Mouse (Mus musculus): ENCODE data around the gene Etv6. TPM values are rescaled to one million over a fixed set of nuclear protein-coding genes. Genes with fewer than 3 reads are reported as not detected.

The Etv6 gene
- polyA plus RNA-seq, 1 experiment from 2014 or later = 13.0 TPM

- Histone ChIP-seq H3K4me1 (replicated peaks; ENCODE audit: control insufficient read depth, insufficient read depth, low read length) (no peaks in the 10 kb centered on the region), H3K36me3 (ENCODE audit: control insufficient read depth, insufficient read depth, low read length) (no peaks in the 10 kb centered on the region), H3K4me3 (ENCODE audit: low read depth, low read length) (no peak overlapping the region), H3K4me2 (no peak overlapping the region), H3K27me3 (replicated peaks; ENCODE audit: control insufficient read depth, insufficient read depth, low read length) (no peaks in the 10 kb centered on the region), H3K9me3 (ENCODE audit: control insufficient read depth, low read length) (no peaks in the 10 kb centered on the region), H3K27ac (ENCODE audit: low read depth, low read length) (no peak overlapping the region), H3K9ac (ENCODE audit: low read depth, low read length) (no peak overlapping the region)
- no peak; the same call in 1 of the 2 replicates for ATAC-seq (replicated peaks; ENCODE audit: low FRiP score)
- DNase-seq (ENCODE audit: low spot score) = no peak
- 50% methylated on average over 9 of the region's 9 CpGs for WGBS
Observed at GRCm38 (mm10) chr6:134293615-134294508, 258.4 kb downstream of the Etv6 start.

- Histone ChIP-seq H3K27me3 (replicated peaks; ENCODE audit: control insufficient read depth, insufficient read depth, low read length) (no peaks in the 10 kb centered on the region), H3K27ac (ENCODE audit: low read depth, low read length) (no peak overlapping the region), H3K4me3 (ENCODE audit: low read depth, low read length) (no peak overlapping the region), H3K9me3 (ENCODE audit: control insufficient read depth, low read length) (no peaks in the 10 kb centered on the region), H3K36me3 (ENCODE audit: control insufficient read depth, insufficient read depth, low read length) (no peaks in the 10 kb centered on the region), H3K4me1 (replicated peaks; ENCODE audit: control insufficient read depth, insufficient read depth, low read length) (no peaks in the 10 kb centered on the region), H3K4me2 (no peak overlapping the region), H3K9ac (ENCODE audit: low read depth, low read length) (no peak overlapping the region)
- ATAC-seq (replicated peaks; ENCODE audit: low FRiP score) (no peak), DNase-seq (ENCODE audit: low spot score) (no peak)
- WGBS = 74% methylated on average over 13 of the region's 13 CpGs
Observed at GRCm38 (mm10) chr6:134297884-134298619, 262.6 kb downstream of the Etv6 start.

DNA sequence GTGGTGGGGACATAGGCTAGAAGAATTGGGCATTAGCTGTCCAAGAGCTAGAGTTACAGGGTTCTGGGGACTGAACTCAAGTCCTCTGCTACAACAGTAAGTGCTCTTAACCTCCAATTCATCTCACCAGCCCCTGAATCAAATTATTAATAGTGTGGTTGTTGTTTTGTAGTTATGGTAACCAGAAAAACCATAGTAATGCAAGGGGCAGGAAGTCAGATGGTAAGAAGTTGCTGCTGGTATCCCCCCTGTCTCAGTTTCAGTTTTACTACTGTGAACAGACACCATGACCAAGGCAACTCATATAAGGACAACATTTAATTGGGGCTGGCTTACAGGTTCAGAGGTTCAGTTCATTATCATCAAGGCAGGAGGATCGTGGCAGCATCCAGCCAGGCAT is 266.5 kb downstream of the Etv6 start:
- H3K27me3 ChIP-seq (replicated peaks; ENCODE audit: control insufficient read depth, insufficient read depth, low read length) = no peaks in the 10 kb centered on the region
- H3K9ac ChIP-seq (ENCODE audit: low read depth, low read length) = no peak overlapping the region
- no peaks in the 10 kb centered on the region for H3K36me3 ChIP-seq (ENCODE audit: control insufficient read depth, insufficient read depth, low read length)
- H3K4me2 ChIP-seq = no peak overlapping the region
- ATAC-seq (replicated peaks; ENCODE audit: low FRiP score) = no peak
- no peak overlapping the region for H3K4me3 ChIP-seq (ENCODE audit: low read depth, low read length)
- H3K27ac ChIP-seq (ENCODE audit: low read depth, low read length) = no peak overlapping the region
- no peak for DNase-seq (ENCODE audit: low spot score)
- H3K4me1 ChIP-seq (replicated peaks; ENCODE audit: control insufficient read depth, insufficient read depth, low read length) = no peaks in the 10 kb centered on the region
- no peaks in the 10 kb centered on the region for H3K9me3 ChIP-seq (ENCODE audit: control insufficient read depth, low read length)
- 80% methylated on average over 1 of the region's 1 CpGs for WGBS

- Histone ChIP-seq H3K27ac (ENCODE audit: low read depth, low read length) (no peak overlapping the region), H3K27me3 (replicated peaks; ENCODE audit: control insufficient read depth, insufficient read depth, low read length) (no peaks in the 10 kb centered on the region), H3K9ac (ENCODE audit: low read depth, low read length) (no peak overlapping the region), H3K4me3 (ENCODE audit: low read depth, low read length) (no peak overlapping the region), H3K4me2 (no peak overlapping the region), H3K9me3 (ENCODE audit: control insufficient read depth, low read length) (no peaks in the 10 kb centered on the region), H3K4me1 (replicated peaks; ENCODE audit: control insufficient read depth, insufficient read depth, low read length) (no peaks in the 10 kb centered on the region), H3K36me3 (ENCODE audit: control insufficient read depth, insufficient read depth, low read length) (no peaks in the 10 kb centered on the region)
- WGBS = 79% methylated on average over 4 of the region's 4 CpGs
- ATAC-seq (replicated peaks; ENCODE audit: low FRiP score) = no peak
- no peak for DNase-seq (ENCODE audit: low spot score)
Observed at GRCm38 (mm10) chr6:134311346-134311745, 275.8 kb downstream of the Etv6 start.

- Histone ChIP-seq H3K9me3 (ENCODE audit: control insufficient read depth, low read length) (no peaks in the 10 kb centered on the region), H3K4me2 (no peak overlapping the region), H3K27me3 (replicated peaks; ENCODE audit: control insufficient read depth, insufficient read depth, low read length) (no peaks in the 10 kb centered on the region), H3K36me3 (ENCODE audit: control insufficient read depth, insufficient read depth, low read length) (no peaks in the 10 kb centered on the region), H3K9ac (ENCODE audit: low read depth, low read length) (no peak overlapping the region), H3K4me3 (ENCODE audit: low read depth, low read length) (no peak overlapping the region), H3K27ac (ENCODE audit: low read depth, low read length) (no peak overlapping the region), H3K4me1 (replicated peaks; ENCODE audit: control insufficient read depth, insufficient read depth, low read length) (no peaks in the 10 kb centered on the region)
- WGBS = 87% methylated on average over 8 of the region's 8 CpGs
- DNase-seq (ENCODE audit: low spot score) (no peak), ATAC-seq (replicated peaks; ENCODE audit: low FRiP score) (no peak)
Observed at GRCm38 (mm10) chr6:134312571-134312970, 277.1 kb downstream of the Etv6 start.

GRCm38 (mm10) chr6:134317371-134317770 is 281.9 kb downstream of the Etv6 start:
- H3K36me3 ChIP-seq (ENCODE audit: control insufficient read depth, insufficient read depth, low read length) = no peaks in the 10 kb centered on the region
- WGBS = 88% methylated on average over 13 of the region's 13 CpGs
- H3K9me3 ChIP-seq (ENCODE audit: control insufficient read depth, low read length) = no peaks in the 10 kb centered on the region
- H3K4me1 ChIP-seq (replicated peaks; ENCODE audit: control insufficient read depth, insufficient read depth, low read length) = no peaks in the 10 kb centered on the region
- no peak overlapping the region for H3K9ac ChIP-seq (ENCODE audit: low read depth, low read length)
- H3K27ac ChIP-seq (ENCODE audit: low read depth, low read length) = no peak overlapping the region
- H3K4me2 ChIP-seq = no peak overlapping the region
- DNase-seq (ENCODE audit: low spot score) (no peak), ATAC-seq (replicated peaks; ENCODE audit: low FRiP score) (no peak)
- no peak overlapping the region for H3K4me3 ChIP-seq (ENCODE audit: low read depth, low read length)
- no peaks in the 10 kb centered on the region for H3K27me3 ChIP-seq (replicated peaks; ENCODE audit: control insufficient read depth, insufficient read depth, low read length)

Other genes starting within 250 kb of the Etv6 start
- not detected in 2 replicates for gene Kap, start 181.9 kb upstream of the Etv6 start, polyA plus RNA-seq (2014; fragmentation: Nextera tagmentation; extraction: Ambion mirVana)